Mouse (Mus musculus): Measurements from ENCODE around the gene Arpp21. TPM values are rescaled to one million over a fixed set of nuclear protein-coding genes. Genes with fewer than 3 reads are reported as not detected.
"Not testable (repeated sequence)": the region's sequence is repeated elsewhere in the genome, so short reads cannot be mapped to it uniquely, and the experiment has no call there.

Arpp21 gene
- polyA plus RNA-seq, 1 experiment from 2014 or later: 61.8 TPM

- 0 out of 2 replicates have a peak, but pooled peaks have one; percentile 48 for ATAC-seq
Observed at GRCm38 (mm10) chr9:112037732-112038131, 198.0 kb downstream of the Arpp21 start.

GRCm38 (mm10) chr9:112033840-112034239 lies 201.9 kb downstream of the Arpp21 start:
- WGBS: 37% methylated on average over 3 of the region's 10 CpGs

More at GRCm38 (mm10) chr9:112037732-112038131, 198.0 kb downstream of the Arpp21 start:
- Histone ChIP-seq H3K27ac (ENCODE audit: low read depth, low read length) (no peak overlapping the region), H3K9me3 (ENCODE audit: control insufficient read depth, low read length) (no peaks in the 10 kb centered on the region), H3K4me1 (ENCODE audit: control insufficient read depth, insufficient read depth, low read depth, low read length) (0 out of 2 replicates have a peak, but pooled peaks cover 4% of the 10 kb centered on the region), H3K36me3 (ENCODE audit: control insufficient read depth, insufficient read depth, low read length) (no peaks in the 10 kb centered on the region), H3K4me3 (ENCODE audit: low read length) (no peak overlapping the region), H3K4me2 (ENCODE audit: low read length) (0 out of 2 replicates have a peak overlapping the region, but pooled peaks have one; percentile 15), H3K9ac (ENCODE audit: low read depth, low read length) (no peak overlapping the region), H3K27me3 (replicated peaks; ENCODE audit: control insufficient read depth, insufficient read depth, low read length) (no peaks in the 10 kb centered on the region)
- WGBS: 26% methylated on average over 9 of the region's 9 CpGs

GRCm38 (mm10) chr9:112032169-112032568 lies 203.6 kb downstream of the Arpp21 start:
- Histone ChIP-seq H3K27ac (ENCODE audit: low read depth, low read length) (no peak overlapping the region), H3K4me2 (ENCODE audit: low read length) (no peak overlapping the region), H3K4me3 (ENCODE audit: low read length) (no peak overlapping the region), H3K27me3 (replicated peaks; ENCODE audit: control insufficient read depth, insufficient read depth, low read length) (no peaks in the 10 kb centered on the region), H3K36me3 (ENCODE audit: control insufficient read depth, insufficient read depth, low read length) (no peaks in the 10 kb centered on the region), H3K9ac (ENCODE audit: low read depth, low read length) (no peak overlapping the region), H3K4me1 (ENCODE audit: control insufficient read depth, insufficient read depth, low read depth, low read length) (no peaks in the 10 kb centered on the region), H3K9me3 (ENCODE audit: control insufficient read depth, low read length) (no peaks in the 10 kb centered on the region)
- no peak for ATAC-seq
- WGBS: 36% methylated on average over 7 of the region's 7 CpGs

More at GRCm38 (mm10) chr9:112033840-112034239, 201.9 kb downstream of the Arpp21 start:
- not testable (repeated sequence) for H3K9me3 ChIP-seq (ENCODE audit: control insufficient read depth, low read length); H3K27me3 ChIP-seq (replicated peaks; ENCODE audit: control insufficient read depth, insufficient read depth, low read length); H3K9ac ChIP-seq (ENCODE audit: low read depth, low read length); H3K4me1 ChIP-seq (ENCODE audit: control insufficient read depth, insufficient read depth, low read depth, low read length); H3K36me3 ChIP-seq (ENCODE audit: control insufficient read depth, insufficient read depth, low read length); ATAC-seq; H3K4me2 ChIP-seq (ENCODE audit: low read length); H3K4me3 ChIP-seq (ENCODE audit: low read length); H3K27ac ChIP-seq (ENCODE audit: low read depth, low read length)

- Histone ChIP-seq H3K4me3 (ENCODE audit: low read length) (no peak overlapping the region), H3K27me3 (replicated peaks; ENCODE audit: control insufficient read depth, insufficient read depth, low read length) (no peaks in the 10 kb centered on the region), H3K9ac (ENCODE audit: low read depth, low read length) (no peak overlapping the region), H3K4me2 (ENCODE audit: low read length) (no peak overlapping the region), H3K9me3 (ENCODE audit: control insufficient read depth, low read length) (peaks cover 3% of the 10 kb centered on the region; the same call in 1 of the 2 replicates), H3K27ac (ENCODE audit: low read depth, low read length) (no peak overlapping the region), H3K4me1 (ENCODE audit: control insufficient read depth, insufficient read depth, low read depth, low read length) (no peaks in the 10 kb centered on the region), H3K36me3 (ENCODE audit: control insufficient read depth, insufficient read depth, low read length) (no peaks in the 10 kb centered on the region)
- ATAC-seq: no peak
- 84% methylated on average over 8 of the region's 8 CpGs for WGBS
Observed at GRCm38 (mm10) chr9:112023562-112024015, 212.1 kb downstream of the Arpp21 start.

GRCm38 (mm10) chr9:112023111-112023510 lies 212.6 kb downstream of the Arpp21 start:
- ATAC-seq: no peak
- 92% methylated on average over 5 of the region's 5 CpGs for WGBS

More at GRCm38 (mm10) chr9:112023111-112023510, 212.6 kb downstream of the Arpp21 start:
- H3K4me3 ChIP-seq (ENCODE audit: low read length): no peak overlapping the region
- no peak overlapping the region for H3K9ac ChIP-seq (ENCODE audit: low read depth, low read length)
- H3K4me1 ChIP-seq (ENCODE audit: control insufficient read depth, insufficient read depth, low read depth, low read length): no peaks in the 10 kb centered on the region
- H3K9me3 ChIP-seq (ENCODE audit: control insufficient read depth, low read length): peaks cover 3% of the 10 kb centered on the region; the same call in 1 of the 2 replicates
- H3K4me2 ChIP-seq (ENCODE audit: low read length): no peak overlapping the region
- no peaks in the 10 kb centered on the region for H3K27me3 ChIP-seq (replicated peaks; ENCODE audit: control insufficient read depth, insufficient read depth, low read length)
- no peak overlapping the region for H3K27ac ChIP-seq (ENCODE audit: low read depth, low read length)
- no peaks in the 10 kb centered on the region for H3K36me3 ChIP-seq (ENCODE audit: control insufficient read depth, insufficient read depth, low read length)

Small RNA genes within 50 kb of the gene (microRNA-seq; reads per million reads assigned to microRNA genes)
- 1,330 reads per million, percentile 79 among the genes with 10 or more reads in this experiment for gene Mir128-2

All from hindbrain, embryonic 16.5 days (tissue).